Mouse (Mus musculus) hindbrain, embryonic 10.5 days (tissue): ENCODE measurements around the gene Foxr1. TPM values are rescaled to one million over a fixed set of nuclear protein-coding genes. Genes with fewer than 3 reads are reported as not detected.

Experiments used
- polyA plus RNA-seq: library from polyadenylated mRNA; unstranded; fragments of >200 nt; fragmentation: Nextera tagmentation; extraction: Ambion mirVana; gene quantifications from 2 replicates; pipeline ENCODE4 v1.2.1, GENCODE M21; 2016

Foxr1 gene
- polyA plus RNA-seq, 1 experiment from 2014 or later = not detected

Other genes with a start within 250 kb of the Foxr1 start
- gene Cbl, start 207.1 kb downstream of the Foxr1 start, polyA plus RNA-seq = 21.1 and 22.8 TPM in 2 replicates
- not detected in 2 replicates for gene Ccdc153, start 200.5 kb downstream of the Foxr1 start, polyA plus RNA-seq
- gene Pdzd3, start 189.7 kb downstream of the Foxr1 start, polyA plus RNA-seq = 0.14 TPM in 1 of 2 replicates, not detected in the other
- gene Nlrx1, start 172.5 kb downstream of the Foxr1 start, polyA plus RNA-seq = 2.4 and 3.3 TPM in 2 replicates
- gene Abcg4, start 152.5 kb downstream of the Foxr1 start, polyA plus RNA-seq = 4.3 and 7.2 TPM in 2 replicates
- gene Hinfp, start 135.5 kb downstream of the Foxr1 start, polyA plus RNA-seq = 30.0 and 30.7 TPM in 2 replicates
- gene C2cd2l, start 120.9 kb downstream of the Foxr1 start, polyA plus RNA-seq = 9.8 and 17.5 TPM in 2 replicates
- 46.2 and 46.7 TPM in 2 replicates for gene Dpagt1, start 115.1 kb downstream of the Foxr1 start, polyA plus RNA-seq
- 548 and 554 TPM in 2 replicates for gene H2afx, start 106.4 kb downstream of the Foxr1 start, polyA plus RNA-seq
- gene Hmbs, start 96.9 kb downstream of the Foxr1 start, polyA plus RNA-seq = 155 and 184 TPM in 2 replicates
- 30.9 and 34.8 TPM in 2 replicates for gene Vps11, start 79.5 kb downstream of the Foxr1 start, polyA plus RNA-seq
- gene Hyou1, start 61.6 kb downstream of the Foxr1 start, polyA plus RNA-seq = 35.8 and 39.4 TPM in 2 replicates
- gene Slc37a4, start 44.3 kb downstream of the Foxr1 start, polyA plus RNA-seq = 20.8 and 28.9 TPM in 2 replicates
- 1,836 and 2,161 TPM in 2 replicates for gene Rps25, start 34.0 kb downstream of the Foxr1 start, polyA plus RNA-seq
- 213 and 282 TPM in 2 replicates for gene Trappc4, start 33.5 kb downstream of the Foxr1 start, polyA plus RNA-seq
- gene Ccdc84, start 22.6 kb downstream of the Foxr1 start, polyA plus RNA-seq = 25.2 and 27.7 TPM in 2 replicates
- 0.14 TPM in 1 of 2 replicates, not detected in the other for gene Upk2, start 13.8 kb upstream of the Foxr1 start, polyA plus RNA-seq
- gene Bcl9l, start 41.7 kb upstream of the Foxr1 start, polyA plus RNA-seq = 4.6 and 7.3 TPM in 2 replicates
- not detected in 2 replicates for gene Cxcr5, start 120.7 kb upstream of the Foxr1 start, polyA plus RNA-seq
- gene Ddx6, start 163.8 kb upstream of the Foxr1 start, polyA plus RNA-seq = 16.8 and 21.0 TPM in 2 replicates
- gene Treh, start 232.1 kb upstream of the Foxr1 start, polyA plus RNA-seq = not detected in 2 replicates